Mouse (Mus musculus): ENCODE results near the gene Myb.

Myb gene

GRCm38 (mm10) chr10:21160537-21161358 is at the start of gene Myb:
TSS of gene Myb (minus strand) at chr10:21160984.
- peak; percentile 35 for DNase-seq (ENCODE audit: low spot score)

GRCm38 (mm10) chr10:21207378-21207777 is 46.6 kb upstream of the Myb start:
- DNase-seq (ENCODE audit: low spot score) = no peak

GRCm38 (mm10) chr10:21206232-21206631 is 45.4 kb upstream of the Myb start:
- no peak for DNase-seq (ENCODE audit: low spot score)

GRCm38 (mm10) chr10:21204496-21205085 is 43.8 kb upstream of the Myb start:
- DNase-seq (ENCODE audit: low spot score) = no peak

- DNase-seq (ENCODE audit: low spot score) = no peak
These were observed 43.1 kb upstream of the Myb start for GRCm38 (mm10) chr10:21203886-21204285.

- no peak for DNase-seq (ENCODE audit: low spot score)
These were observed 42.7 kb upstream of the Myb start for GRCm38 (mm10) chr10:21203461-21203860.

- DNase-seq (ENCODE audit: low spot score) = no peak
These were observed 40.0 kb upstream of the Myb start for GRCm38 (mm10) chr10:21200761-21201160.

- no peak for DNase-seq (ENCODE audit: low spot score)
These were observed 39.5 kb upstream of the Myb start for GRCm38 (mm10) chr10:21200322-21200721.

GRCm38 (mm10) chr10:21196646-21197116 is 35.9 kb upstream of the Myb start:
- DNase-seq (ENCODE audit: low spot score) = no peak

GRCm38 (mm10) chr10:21195597-21195996 is 34.8 kb upstream of the Myb start:
- no peak for DNase-seq (ENCODE audit: low spot score)

GRCm38 (mm10) chr10:21193935-21194505 is 33.2 kb upstream of the Myb start:
- no peak for DNase-seq (ENCODE audit: low spot score)

GRCm38 (mm10) chr10:21193088-21193934 is 32.5 kb upstream of the Myb start:
- no peak for DNase-seq (ENCODE audit: low spot score)

- no peak for DNase-seq (ENCODE audit: low spot score)
These were observed 31.7 kb upstream of the Myb start for GRCm38 (mm10) chr10:21192436-21192835.

- DNase-seq (ENCODE audit: low spot score) = no peak
These were observed 29.1 kb upstream of the Myb start for GRCm38 (mm10) chr10:21189756-21190397.

GRCm38 (mm10) chr10:21189275-21189601 is 28.5 kb upstream of the Myb start:
- no peak for DNase-seq (ENCODE audit: low spot score)

GRCm38 (mm10) chr10:21188564-21189274 is 27.9 kb upstream of the Myb start:
- no peak for DNase-seq (ENCODE audit: low spot score)

GRCm38 (mm10) chr10:21187847-21188246 is 27.1 kb upstream of the Myb start:
- DNase-seq (ENCODE audit: low spot score) = no peak

- DNase-seq (ENCODE audit: low spot score) = no peak
These were observed 25.9 kb upstream of the Myb start for GRCm38 (mm10) chr10:21186733-21187132.

GRCm38 (mm10) chr10:21178711-21179110 is 17.9 kb upstream of the Myb start:
- DNase-seq (ENCODE audit: low spot score) = no peak

- DNase-seq (ENCODE audit: low spot score) = no peak
These were observed 17.5 kb upstream of the Myb start for GRCm38 (mm10) chr10:21178281-21178680.

GRCm38 (mm10) chr10:21172650-21173200 is 11.9 kb upstream of the Myb start:
- no peak for DNase-seq (ENCODE audit: low spot score)

Data from ovary, postnatal 10 days (tissue).